Mouse (Mus musculus): ENCODE results near the gene Olfr883. TPM values are rescaled to one million over a fixed set of nuclear protein-coding genes. Genes with fewer than 3 reads are reported as not detected.

Gene Olfr883
- polyA plus RNA-seq (2012) = not detected in 2 replicates

DNA sequence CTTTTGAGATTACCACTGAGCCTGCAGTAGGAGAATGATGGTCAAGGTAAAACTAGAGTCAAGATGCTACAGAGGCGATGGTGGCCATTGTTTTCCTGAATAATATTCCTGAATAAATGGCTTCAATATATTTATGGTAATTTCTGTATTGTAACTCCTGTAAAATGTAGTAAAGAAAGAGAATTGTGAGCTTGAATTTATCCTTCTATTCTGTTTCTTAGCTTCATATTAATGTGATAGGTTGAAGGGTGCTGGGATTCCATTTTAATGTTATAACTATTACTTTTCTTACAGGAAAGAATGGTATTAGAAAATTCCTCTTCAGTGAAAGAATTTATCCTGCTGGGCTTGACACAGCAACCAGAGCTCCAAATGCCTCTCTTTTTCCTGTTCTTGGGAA lies at the start of gene Olfr883:
TSS of gene Olfr883 (plus strand) at position 301 of the 400 bp plus-strand sequence.
- H3K9me3 ChIP-seq (ENCODE audit: control insufficient read depth, low read length) = no peaks in the 10 kb centered on the region
- H3K36me3 ChIP-seq (ENCODE audit: control insufficient read depth) = no peaks in the 10 kb centered on the region
- TF ChIP-seq GATA1 (IDR thresholded peaks at IDR 0.05; ENCODE audit: low read length) (no peak), TAL1 (IDR thresholded peaks at IDR 0.05; ENCODE audit: low read length) (no peak)
- no peaks in the 10 kb centered on the region for H3K4me1 ChIP-seq (ENCODE audit: control insufficient read depth)
- no peak within 1 kb of the TSS for H3K4me3 ChIP-seq (replicated peaks)
- no peaks in the 10 kb centered on the region for H3K27me3 ChIP-seq (ENCODE audit: control insufficient read depth)

DNA sequence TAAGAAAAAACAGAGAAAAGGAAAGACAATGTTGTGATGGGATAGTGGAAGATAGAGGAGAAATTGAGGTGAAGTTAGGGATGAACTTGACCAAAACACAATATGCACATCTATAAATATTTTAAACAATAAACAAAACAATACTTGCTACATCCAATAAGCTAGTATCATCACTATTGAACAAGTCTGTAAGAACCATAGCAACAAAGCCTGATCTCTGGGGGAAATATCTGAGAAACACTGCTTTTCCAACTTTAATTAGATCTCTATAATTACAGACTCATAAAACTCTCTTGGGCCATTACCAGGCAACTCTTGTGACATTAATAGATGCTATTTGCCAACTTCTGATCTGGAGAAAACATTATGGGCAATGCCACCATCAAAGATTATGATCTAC lies 34.1 kb upstream of the Olfr883 start, which contains the start of gene Olfr881:
TSS of gene Olfr881 (plus strand) at position 301 of the 400 bp plus-strand sequence.
- TF ChIP-seq GATA1 (IDR thresholded peaks at IDR 0.05; ENCODE audit: low read length) (no peak), TAL1 (IDR thresholded peaks at IDR 0.05; ENCODE audit: low read length) (no peak)
- no peaks in the 10 kb centered on the region for H3K9me3 ChIP-seq (ENCODE audit: control insufficient read depth, low read length)
- H3K4me3 ChIP-seq (replicated peaks) = no peak within 1 kb of the TSS
- no peaks in the 10 kb centered on the region for H3K27me3 ChIP-seq (ENCODE audit: control insufficient read depth)
- no peaks in the 10 kb centered on the region for H3K36me3 ChIP-seq (ENCODE audit: control insufficient read depth)
- H3K4me1 ChIP-seq (ENCODE audit: control insufficient read depth) = no peaks in the 10 kb centered on the region

DNA sequence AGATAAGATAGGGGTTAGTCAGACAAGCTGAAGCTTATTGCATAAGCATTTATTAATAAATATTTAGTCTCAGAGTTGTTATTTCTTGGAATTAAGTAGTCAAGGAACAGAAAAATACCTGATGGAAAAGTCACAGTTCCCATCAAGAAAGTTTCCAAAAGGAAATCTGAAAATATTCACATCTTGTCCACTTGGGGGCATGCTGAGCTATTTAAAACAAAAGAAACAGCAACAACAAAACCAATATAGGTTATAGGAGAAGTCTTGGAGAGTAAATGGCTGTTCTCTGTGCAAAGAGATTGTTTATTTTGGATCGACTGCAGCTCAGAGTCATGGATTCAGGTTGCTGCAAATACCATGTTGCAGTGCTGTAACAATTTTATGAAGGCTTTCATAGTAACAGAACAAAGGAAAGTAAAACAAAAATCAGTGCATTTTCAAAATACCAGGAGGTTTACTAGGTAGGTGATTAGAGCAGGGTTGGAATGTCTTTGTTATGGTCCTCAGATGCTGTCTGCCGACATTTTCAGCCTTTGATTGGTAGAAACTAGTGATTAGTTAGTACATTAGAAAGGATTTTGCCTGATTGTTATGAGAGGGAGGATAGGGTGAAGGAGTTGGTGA lies 26.9 kb upstream of the Olfr883 start:
- H3K36me3 ChIP-seq (ENCODE audit: control insufficient read depth) = no peaks in the 10 kb centered on the region
- no peak overlapping the region for H3K4me3 ChIP-seq (replicated peaks)
- no peaks in the 10 kb centered on the region for H3K4me1 ChIP-seq (ENCODE audit: control insufficient read depth)
- TF ChIP-seq TAL1 (IDR thresholded peaks at IDR 0.05; ENCODE audit: low read length) (no peak), GATA1 (IDR thresholded peaks at IDR 0.05; ENCODE audit: low read length) (no peak)
- H3K27me3 ChIP-seq (ENCODE audit: control insufficient read depth) = no peaks in the 10 kb centered on the region
- H3K9me3 ChIP-seq (ENCODE audit: control insufficient read depth, low read length) = no peaks in the 10 kb centered on the region

DNA sequence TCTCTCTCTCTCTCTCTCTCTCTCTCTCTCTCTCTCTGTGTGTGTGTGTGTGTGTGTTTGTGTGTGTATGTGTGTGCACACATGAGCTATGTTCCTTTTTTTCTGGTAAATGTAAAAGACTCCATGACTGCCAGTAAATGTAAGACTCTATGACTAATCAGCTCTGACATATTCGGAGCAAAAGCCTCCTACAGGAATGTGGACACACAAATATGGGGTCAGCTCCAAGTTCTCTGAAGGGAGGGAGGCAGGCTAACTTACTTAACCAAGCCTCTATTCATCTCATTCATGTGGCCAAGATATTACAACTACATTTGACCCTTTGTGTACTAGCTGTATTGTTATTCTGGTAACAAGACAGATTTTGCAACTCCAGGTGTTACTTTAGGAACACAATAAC lies 25.6 kb upstream of the Olfr883 start:
- Histone ChIP-seq H3K27me3 (ENCODE audit: control insufficient read depth) (no peaks in the 10 kb centered on the region), H3K36me3 (ENCODE audit: control insufficient read depth) (no peaks in the 10 kb centered on the region), H3K4me3 (replicated peaks) (no peak overlapping the region), H3K4me1 (ENCODE audit: control insufficient read depth) (no peaks in the 10 kb centered on the region), H3K9me3 (ENCODE audit: control insufficient read depth, low read length) (no peaks in the 10 kb centered on the region)
- TF ChIP-seq GATA1 (IDR thresholded peaks at IDR 0.05; ENCODE audit: low read length) (no peak), TAL1 (IDR thresholded peaks at IDR 0.05; ENCODE audit: low read length) (no peak)

DNA sequence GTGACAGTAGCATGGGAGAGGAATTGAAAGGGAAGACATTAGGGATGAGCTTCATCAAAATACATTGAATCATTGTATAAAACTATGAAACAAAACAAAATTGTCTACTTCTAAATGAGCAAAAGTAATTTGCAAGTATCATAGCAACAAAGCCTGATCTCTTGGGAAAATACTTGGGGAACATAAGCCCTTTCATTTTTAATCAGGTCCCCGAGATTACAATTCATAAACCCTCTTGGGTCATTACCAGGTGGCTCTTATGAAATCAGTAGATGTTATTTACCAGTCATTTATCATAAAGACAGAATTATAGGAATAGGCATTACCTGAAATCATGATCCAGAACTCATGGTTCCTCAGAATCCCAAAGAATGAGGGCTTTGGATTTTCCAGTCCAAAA lies 20.6 kb downstream of the Olfr883 start, which contains the start of gene Olfr884:
TSS of gene Olfr884 (plus strand) at position 301 of the 400 bp plus-strand sequence.
- H3K4me3 ChIP-seq (replicated peaks) = no peak within 1 kb of the TSS
- H3K4me1 ChIP-seq (ENCODE audit: control insufficient read depth) = no peaks in the 10 kb centered on the region
- H3K9me3 ChIP-seq (ENCODE audit: control insufficient read depth, low read length) = 0 out of 2 replicates have a peak, but pooled peaks cover 2% of the 10 kb centered on the region
- H3K36me3 ChIP-seq (ENCODE audit: control insufficient read depth) = no peaks in the 10 kb centered on the region
- no peaks in the 10 kb centered on the region for H3K27me3 ChIP-seq (ENCODE audit: control insufficient read depth)
- TF ChIP-seq GATA1 (IDR thresholded peaks at IDR 0.05; ENCODE audit: low read length) = no peak
- TF ChIP-seq TAL1 (IDR thresholded peaks at IDR 0.05; ENCODE audit: low read length) = no peak

DNA sequence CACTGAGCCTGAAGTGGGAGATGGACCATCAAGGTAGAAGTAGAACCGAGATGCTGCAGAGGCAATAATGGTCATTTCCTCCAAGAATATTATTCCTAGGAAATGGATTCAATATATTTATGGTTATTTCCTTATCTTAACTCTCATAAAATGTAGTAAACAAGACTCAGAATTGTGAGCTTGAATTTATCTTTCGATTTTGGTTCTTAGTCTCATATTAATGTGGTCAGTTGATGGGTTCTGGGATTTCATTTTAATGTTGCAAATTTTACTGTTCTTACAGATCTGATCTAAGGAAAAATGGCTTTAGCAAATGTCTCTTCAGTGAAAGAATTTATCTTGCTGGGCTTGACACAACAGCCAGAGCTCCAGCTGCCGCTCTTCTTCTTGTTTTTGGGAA lies 35.4 kb downstream of the Olfr883 start, which contains the start of gene Olfr885:
TSS of gene Olfr885 (plus strand) at position 301 of the 400 bp plus-strand sequence.
- Histone ChIP-seq H3K9me3 (ENCODE audit: control insufficient read depth, low read length) (no peaks in the 10 kb centered on the region), H3K4me3 (replicated peaks) (no peak within 1 kb of the TSS), H3K27me3 (ENCODE audit: control insufficient read depth) (no peaks in the 10 kb centered on the region), H3K4me1 (ENCODE audit: control insufficient read depth) (no peaks in the 10 kb centered on the region), H3K36me3 (ENCODE audit: control insufficient read depth) (no peaks in the 10 kb centered on the region)
- no peak for TF ChIP-seq TAL1 (IDR thresholded peaks at IDR 0.05; ENCODE audit: low read length)
- TF ChIP-seq GATA1 (IDR thresholded peaks at IDR 0.05; ENCODE audit: low read length) = no peak

Other genes with a start within 250 kb of the Olfr883 start
- 0.03 TPM in 1 of 2 replicates, not detected in the other for gene Olfr876, start 222.8 kb upstream of the Olfr883 start, polyA plus RNA-seq (2012)
- not detected in 2 replicates for gene Olfr877, start 171.5 kb upstream of the Olfr883 start, polyA plus RNA-seq (2012)
- gene Olfr145, start 129.1 kb upstream of the Olfr883 start, polyA plus RNA-seq (2012) = not detected in 2 replicates
- not detected in 2 replicates for gene Olfr878, start 108.0 kb upstream of the Olfr883 start, polyA plus RNA-seq (2012)
- not detected in 2 replicates for gene Olfr881, start 34.0 kb upstream of the Olfr883 start, polyA plus RNA-seq (2012)
- gene Olfr884, start 20.7 kb downstream of the Olfr883 start, polyA plus RNA-seq (2012) = not detected in 2 replicates
- not detected in 2 replicates for gene Olfr885, start 35.5 kb downstream of the Olfr883 start, polyA plus RNA-seq (2012)
- not detected in 2 replicates for gene Olfr887, start 58.3 kb downstream of the Olfr883 start, polyA plus RNA-seq (2012)
- gene Olfr888, start 82.3 kb downstream of the Olfr883 start, polyA plus RNA-seq (2012) = not detected in 2 replicates
- not detected in 2 replicates for gene Olfr889, start 89.4 kb downstream of the Olfr883 start, polyA plus RNA-seq (2012)
- not detected in 2 replicates for gene Olfr890, start 116.7 kb downstream of the Olfr883 start, polyA plus RNA-seq (2012)
- not detected in 2 replicates for gene Olfr891, start 155.0 kb downstream of the Olfr883 start, polyA plus RNA-seq (2012)
- gene Olfr893, start 182.6 kb downstream of the Olfr883 start, polyA plus RNA-seq (2012) = not detected in 2 replicates
- gene Olfr894, start 192.2 kb downstream of the Olfr883 start, polyA plus RNA-seq (2012) = not detected in 2 replicates
- gene Olfr143, start 227.0 kb downstream of the Olfr883 start, polyA plus RNA-seq (2012) = not detected in 2 replicates
- gene Olfr895, start 242.0 kb downstream of the Olfr883 start, polyA plus RNA-seq (2012) = not detected in 2 replicates

Data from erythroblast, embryonic 14.5 days (primary cell).